Mouse (Mus musculus) midbrain, embryonic 11.5 days (tissue): ENCODE results near the gene Zfp386. TPM values are rescaled to one million over a fixed set of nuclear protein-coding genes. Genes with fewer than 3 reads are reported as not detected.

Experiments used
- ATAC-seq: fragments of 200-750 bp; cut with Nextera tagmentation; 2 replicates; pipeline ENCODE4 v1.8.0; 2017; ENCODE audit warnings: moderate TSS enrichment, moderate library complexity; ENCODE audit not compliant: low FRiP score
- DNase-seq: peaks from one replicate; pipeline ENCODE4 v3.0.0; 2015; ENCODE audit warnings: low spot score; ENCODE audit errors: missing footprints
- H3K27ac ChIP-seq: fragments of 300-500 bp; sonication (generic); 2 replicates; pipeline ENCODE4 v1.5.1; 2014; ENCODE audit warnings: low read depth, low read length
- H3K27me3 ChIP-seq: fragments of 300-500 bp; sonication (generic); 2 replicates; pipeline ENCODE4 v1.6.1; 2014; ENCODE audit warnings: mild to moderate bottlenecking, low read length, moderate library complexity, mixed read lengths; ENCODE audit not compliant: control insufficient read depth, insufficient read depth
- H3K36me3 ChIP-seq: fragments of 300-500 bp; sonication (generic); 2 replicates; pipeline ENCODE4 v1.6.1; 2014; ENCODE audit warnings: mild to moderate bottlenecking, low read length, moderate library complexity, mixed read lengths; ENCODE audit not compliant: control insufficient read depth, insufficient read depth
- H3K4me1 ChIP-seq: fragments of 300-500 bp; sonication (generic); 2 replicates; pipeline ENCODE4 v1.6.1; 2014; ENCODE audit warnings: low read length; ENCODE audit not compliant: control insufficient read depth, insufficient read depth
- H3K4me2 ChIP-seq: fragments of 300-500 bp; sonication (generic); 2 replicates; pipeline ENCODE4 v1.6.1; 2014; ENCODE audit warnings: mild to moderate bottlenecking, moderate library complexity
- H3K4me3 ChIP-seq: fragments of 300-500 bp; sonication (generic); 2 replicates; pipeline ENCODE4 v1.5.1; 2014; ENCODE audit warnings: low read depth, low read length
- H3K9ac ChIP-seq: fragments of 300-500 bp; sonication (generic); 2 replicates; pipeline ENCODE4 v1.6.1; 2014; ENCODE audit warnings: low read length
- H3K9me3 ChIP-seq: fragments of 300-500 bp; sonication (generic); 2 replicates; pipeline ENCODE4 v1.6.1; 2016; ENCODE audit warnings: low read length; ENCODE audit not compliant: control insufficient read depth
- WGBS: fragments of 180-500 bp; shearing (Covaris S2); extraction: QIAGEN DNeasy Blood & Tissue Kit; methylation state at CpG from one replicate; pipeline ENCODE4 v1.1.7; 2014; 5-methylcytosine and 5-hydroxymethylcytosine counted together
- polyA plus RNA-seq: library from polyadenylated mRNA; unstranded; fragments of >200 nt; fragmentation: Nextera tagmentation; extraction: Ambion mirVana; gene quantifications from 2 replicates; pipeline ENCODE4 v1.2.1, GENCODE M21; 2014

Zfp386 gene
- polyA plus RNA-seq, 1 experiment from 2014 or later: 77.7 TPM

DNA sequence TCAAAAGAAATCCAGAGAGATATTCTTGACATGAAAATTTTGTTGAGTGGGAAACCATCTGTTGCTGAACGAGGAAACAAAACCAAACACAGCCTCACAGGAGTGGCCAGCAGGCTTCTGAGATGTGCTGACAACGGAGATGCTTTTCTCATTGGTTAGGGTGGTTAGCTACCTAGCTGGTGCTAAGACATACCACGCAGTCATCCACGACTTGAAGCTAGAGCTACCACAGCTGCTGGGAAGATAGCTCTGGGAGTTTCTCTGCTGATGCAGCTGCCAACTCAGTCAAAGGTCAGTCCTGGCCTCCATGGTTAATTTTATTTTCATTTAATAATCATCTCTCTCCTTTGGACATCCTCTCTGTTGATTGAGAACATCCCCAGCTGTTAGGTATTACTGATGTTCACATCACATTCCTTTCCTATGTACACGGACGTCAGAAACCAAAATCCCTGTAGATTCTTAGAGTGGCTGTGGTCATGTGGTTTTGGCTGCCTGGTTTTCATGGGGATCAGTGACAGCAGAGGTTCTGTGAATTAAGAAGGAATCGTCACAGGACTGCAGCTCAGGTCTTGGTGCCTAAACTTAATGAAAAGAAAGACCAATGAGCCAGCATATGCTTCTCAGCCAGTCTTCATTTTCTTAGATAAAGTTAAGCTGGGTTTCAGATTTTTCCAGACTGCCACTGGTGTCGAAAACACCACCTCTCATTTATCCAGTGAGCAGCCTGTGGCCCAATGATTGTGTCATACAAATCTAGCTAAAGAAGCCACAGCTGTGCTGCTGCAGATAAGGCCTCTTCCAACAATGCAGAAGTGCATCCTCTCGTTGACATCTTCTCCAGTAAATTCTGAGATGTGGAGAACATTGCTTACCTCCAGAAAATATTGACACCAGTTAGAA, 62.2 kb downstream of the Zfp386 start:
- Histone ChIP-seq H3K27me3 (no peaks in the 10 kb centered on the region), H3K4me3 (no peak overlapping the region), H3K27ac (no peak overlapping the region), H3K36me3 (no peaks in the 10 kb centered on the region), H3K4me1 (no peaks in the 10 kb centered on the region), H3K9ac (no peak overlapping the region), H3K4me2 (no peak overlapping the region), H3K9me3 (no peaks in the 10 kb centered on the region; the same call in 1 of the 2 replicates)
- WGBS: 87% methylated on average over 9 of the region's 9 CpGs
- no peak for DNase-seq
- no peak for ATAC-seq

DNA sequence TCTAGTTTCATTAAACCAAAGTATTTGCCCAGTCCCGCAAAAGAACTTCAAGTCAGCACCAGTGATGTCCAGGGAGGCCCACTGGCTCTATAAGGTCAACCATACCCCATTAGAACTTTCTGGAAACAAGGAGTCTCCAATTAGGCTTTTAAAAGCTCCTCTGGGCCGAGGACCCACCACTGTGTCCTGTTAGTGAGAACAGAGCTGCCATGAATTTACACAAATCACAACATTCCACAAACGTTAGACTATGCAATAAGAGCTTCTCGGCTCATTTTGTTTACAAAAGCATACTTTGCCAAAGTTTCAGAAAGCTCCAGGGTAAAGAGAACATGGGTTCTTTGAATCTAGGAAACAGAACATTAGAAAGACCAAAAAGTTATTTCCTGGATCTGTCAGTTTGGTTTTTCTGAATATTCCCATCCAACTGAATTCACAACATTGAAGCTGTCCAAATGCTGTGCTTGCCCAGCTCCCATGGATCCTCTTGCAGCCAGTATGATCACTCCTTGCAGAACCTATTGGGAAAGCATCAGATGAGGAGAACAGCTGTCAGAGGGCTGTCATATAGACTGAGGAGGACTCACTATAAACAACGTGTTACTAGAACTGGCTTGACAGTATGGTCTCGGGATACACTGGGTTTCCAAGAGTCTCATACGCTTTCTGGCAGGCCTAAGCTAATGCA, 63.6 kb downstream of the Zfp386 start:
- Histone ChIP-seq H3K4me2 (no peak overlapping the region), H3K4me1 (no peaks in the 10 kb centered on the region), H3K27ac (no peak overlapping the region), H3K27me3 (no peaks in the 10 kb centered on the region), H3K36me3 (no peaks in the 10 kb centered on the region), H3K4me3 (no peak overlapping the region), H3K9me3 (no peaks in the 10 kb centered on the region; the same call in 1 of the 2 replicates), H3K9ac (no peak overlapping the region)
- 87% methylated on average over 7 of the region's 7 CpGs for whole genome bisulfite sequencing
- no peak for ATAC-seq
- no peak for DNase-seq

Other genes with a start within 250 kb of the Zfp386 start
- gene Vipr2, start 30.0 kb downstream of the Zfp386 start, polyA plus RNA-seq: 4.6 and 5.2 TPM in 2 replicates
- 14.1 and 16.2 TPM in 2 replicates for gene Wdr60, start 215.3 kb downstream of the Zfp386 start, polyA plus RNA-seq
- gene Gm11027, start 227.7 kb downstream of the Zfp386 start, polyA plus RNA-seq: not detected in 2 replicates
- 17.8 and 17.9 TPM in 2 replicates for gene Esyt2, start 233.5 kb downstream of the Zfp386 start, polyA plus RNA-seq